Mouse (Mus musculus) erythroid progenitor cell, adult 5-6 weeks (primary cell): Measurements from ENCODE around the gene Slc25a11. TPM values are rescaled to one million over a fixed set of nuclear protein-coding genes. Genes with fewer than 3 reads are reported as not detected.

Source experiments
- ATAC-seq: replicated peaks from 2 replicates; pipeline ENCODE4 v1.8.0; 2016; ENCODE audit warnings: moderate number of reproducible peaks, mild to moderate bottlenecking, moderate TSS enrichment, inconsistent platforms; ENCODE audit not compliant: poor library complexity, low FRiP score, severe bottlenecking
- total RNA-seq, 2 experiments: library from RNA; stranded (forward) in 1 of 2; stranded (reverse) in 1 of 2; fragments of 150-400 nt in 1 of 2; fragments of 186-747, 209-891 nt in 1 of 2; gene quantifications; 2 replicates each; pipeline versions ENCODE4 v1.2.3 to v1.2.4; 2015 to 2017; ENCODE audit warnings: low replicate concordance in 2 of 2

The Slc25a11 gene
- total RNA-seq, 2 experiments from 2014 or later = 21.9 to 26.0 TPM

DNA sequence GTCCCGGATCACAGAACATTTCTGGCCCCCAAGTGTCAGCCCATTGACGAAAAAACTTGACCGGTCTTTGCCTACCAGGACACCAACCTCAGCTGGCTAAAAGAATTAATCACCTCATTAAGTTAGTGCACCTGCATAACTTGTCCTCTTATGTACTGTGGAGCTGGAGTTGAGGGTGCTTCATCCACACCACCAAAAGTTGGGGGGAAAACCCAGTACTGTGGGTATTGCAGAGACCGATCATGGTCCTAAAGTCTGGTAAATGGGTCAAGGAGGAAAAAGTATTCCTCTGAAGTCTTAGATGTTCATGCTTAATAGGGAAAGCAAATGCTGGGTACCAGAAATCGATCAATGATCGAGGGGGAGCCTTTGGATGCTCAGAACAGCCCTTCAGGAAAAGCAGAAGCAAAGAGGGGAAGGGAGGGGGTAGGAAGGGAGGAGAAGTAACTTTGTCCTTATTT is 5.6 kb upstream of the Slc25a11 start:
- no peak for ATAC-seq

DNA sequence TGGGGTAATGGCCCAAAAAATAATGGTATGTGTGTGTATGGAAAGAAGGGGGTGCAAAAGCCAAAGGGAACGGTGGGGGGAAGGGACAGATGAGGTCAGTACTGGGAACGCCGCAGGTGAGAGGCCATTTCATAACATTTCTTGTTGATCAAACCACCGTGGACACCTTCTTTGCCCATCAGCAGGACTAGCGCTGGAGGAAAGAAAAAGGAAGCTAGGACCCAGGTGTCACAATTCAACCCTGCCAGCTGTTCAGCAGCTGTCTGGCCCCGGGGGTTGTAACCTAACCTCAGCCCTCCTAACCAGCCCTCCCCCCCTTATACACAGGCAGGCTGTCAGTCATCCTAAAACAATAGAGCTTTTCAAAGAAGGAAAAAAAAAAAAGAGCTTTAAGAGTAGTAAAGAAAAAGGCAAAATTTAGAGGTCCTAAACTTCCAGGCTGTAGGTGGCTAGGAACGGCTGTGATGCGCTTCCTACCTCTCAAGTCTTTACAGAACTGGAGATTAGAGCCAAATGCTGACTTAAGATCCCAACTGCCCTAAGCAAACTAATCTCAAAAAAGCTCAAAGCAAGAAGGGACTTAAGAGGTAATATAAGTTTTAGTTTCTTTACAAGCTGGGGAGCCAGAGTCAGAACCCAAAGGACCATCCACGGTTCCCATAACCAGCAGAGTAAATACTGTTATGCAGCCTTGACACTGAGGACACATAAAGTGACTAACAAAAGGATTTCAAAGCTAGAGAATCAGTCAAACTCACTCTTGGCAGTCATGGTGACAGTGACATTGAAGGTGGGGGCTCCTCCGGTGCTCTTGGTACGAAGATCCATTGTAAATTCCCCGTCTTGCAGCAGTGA is 5.0 kb upstream of the Slc25a11 start:
- no peak for ATAC-seq

DNA sequence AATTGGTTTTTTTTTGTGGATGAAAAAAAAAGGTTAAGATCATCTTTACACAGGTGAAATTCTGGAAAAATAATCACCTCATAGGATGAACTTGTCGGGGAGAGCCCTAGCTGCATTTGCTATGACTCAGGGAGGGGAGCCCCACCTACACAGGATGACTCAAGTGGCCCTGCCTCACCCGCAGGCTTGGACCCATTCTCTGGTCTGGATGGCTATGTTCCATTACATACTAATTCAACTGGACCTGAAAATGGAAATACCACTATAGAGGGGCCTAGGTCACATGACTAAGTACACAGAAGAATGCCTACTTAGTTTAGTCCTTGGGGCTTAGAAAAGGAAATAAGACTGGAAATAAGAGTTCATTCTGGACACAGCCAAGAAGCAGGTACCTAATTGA is 4.1 kb upstream of the Slc25a11 start:
- ATAC-seq = no peak

DNA sequence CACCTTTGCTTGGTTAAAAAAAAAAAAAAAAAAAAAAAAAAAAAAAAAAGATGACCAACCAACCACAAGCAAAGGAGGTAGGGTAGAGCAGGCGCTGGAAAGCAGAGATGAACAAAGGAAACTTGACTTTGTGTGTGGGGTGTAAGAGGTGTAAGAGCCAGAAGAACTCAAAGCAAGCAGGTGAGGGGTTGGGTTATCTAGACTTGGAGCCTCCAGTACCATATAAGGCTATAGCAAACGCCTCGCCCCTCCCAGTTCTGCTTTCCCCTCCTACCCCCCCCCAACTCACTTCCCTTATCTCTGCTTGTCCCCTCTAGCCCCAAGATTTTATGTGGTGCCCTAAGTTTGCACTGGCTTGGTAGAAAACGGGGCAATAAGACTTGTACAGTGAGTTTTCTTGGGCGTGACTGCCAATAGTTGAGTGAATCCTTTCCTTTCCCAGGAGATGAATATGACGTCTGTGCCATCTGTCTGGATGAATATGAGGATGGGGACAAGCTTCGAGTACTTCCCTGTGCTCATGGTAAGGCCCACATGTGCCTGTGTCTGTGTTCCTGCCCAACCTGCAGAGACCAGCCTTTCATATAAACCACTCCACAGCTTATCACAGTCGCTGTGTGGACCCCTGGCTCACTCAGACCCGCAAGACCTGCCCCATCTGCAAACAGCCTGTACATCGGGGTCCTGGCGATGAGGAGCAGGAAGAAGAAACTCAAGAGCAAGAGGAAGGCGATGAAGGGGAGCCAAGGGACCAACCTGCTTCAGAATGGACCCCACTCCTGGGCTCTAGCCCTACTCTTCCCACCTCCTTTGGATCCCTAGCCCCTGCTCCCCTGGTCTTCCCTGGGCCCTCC is 3.3 kb upstream of the Slc25a11 start:
- no peak for ATAC-seq

DNA sequence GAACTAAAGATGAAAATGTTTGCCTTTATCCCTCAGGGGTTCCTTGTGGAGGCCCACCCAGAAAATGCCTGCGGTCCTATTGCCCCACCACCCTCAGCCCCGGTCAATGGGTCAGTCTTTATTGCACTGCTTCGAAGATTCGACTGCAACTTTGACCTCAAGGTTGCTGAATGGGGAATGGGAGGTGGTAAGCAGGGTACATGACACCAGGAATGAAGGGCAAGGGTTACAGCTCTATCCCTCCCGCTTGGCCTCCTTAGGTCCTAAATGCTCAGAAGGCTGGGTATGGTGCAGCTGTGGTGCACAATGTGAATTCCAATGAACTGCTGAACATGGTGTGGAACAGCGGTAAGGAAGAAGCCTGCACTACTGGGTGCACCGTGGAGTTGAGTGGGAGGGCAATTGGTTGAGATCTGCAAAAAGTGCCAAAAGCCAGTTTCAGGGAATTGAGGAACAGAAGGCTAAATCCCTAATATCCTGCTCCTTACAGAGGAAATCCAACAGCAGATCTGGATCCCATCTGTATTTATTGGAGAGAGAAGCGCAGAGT is 2.0 kb upstream of the Slc25a11 start:
- no peak for ATAC-seq

DNA sequence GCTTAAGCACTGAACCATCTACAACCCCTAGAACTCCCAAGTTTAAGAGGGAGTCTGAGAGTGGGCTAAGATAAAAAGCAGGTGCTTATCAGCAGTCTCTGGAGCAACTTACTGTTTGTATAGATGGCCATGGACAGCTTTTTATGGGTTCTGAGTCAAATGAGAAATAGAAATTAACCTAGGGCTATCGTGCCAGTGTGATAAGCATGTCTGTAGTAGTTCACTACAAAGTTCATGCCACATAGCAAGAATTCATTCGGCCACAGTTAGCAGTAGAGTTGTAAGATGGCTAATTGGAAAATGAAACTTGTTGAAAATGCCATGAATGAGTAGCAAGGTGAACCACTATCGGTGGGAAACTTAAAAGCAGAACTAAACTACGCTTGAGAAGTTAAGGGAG is 1.2 kb upstream of the Slc25a11 start:
- peak; percentile 26 for ATAC-seq

DNA sequence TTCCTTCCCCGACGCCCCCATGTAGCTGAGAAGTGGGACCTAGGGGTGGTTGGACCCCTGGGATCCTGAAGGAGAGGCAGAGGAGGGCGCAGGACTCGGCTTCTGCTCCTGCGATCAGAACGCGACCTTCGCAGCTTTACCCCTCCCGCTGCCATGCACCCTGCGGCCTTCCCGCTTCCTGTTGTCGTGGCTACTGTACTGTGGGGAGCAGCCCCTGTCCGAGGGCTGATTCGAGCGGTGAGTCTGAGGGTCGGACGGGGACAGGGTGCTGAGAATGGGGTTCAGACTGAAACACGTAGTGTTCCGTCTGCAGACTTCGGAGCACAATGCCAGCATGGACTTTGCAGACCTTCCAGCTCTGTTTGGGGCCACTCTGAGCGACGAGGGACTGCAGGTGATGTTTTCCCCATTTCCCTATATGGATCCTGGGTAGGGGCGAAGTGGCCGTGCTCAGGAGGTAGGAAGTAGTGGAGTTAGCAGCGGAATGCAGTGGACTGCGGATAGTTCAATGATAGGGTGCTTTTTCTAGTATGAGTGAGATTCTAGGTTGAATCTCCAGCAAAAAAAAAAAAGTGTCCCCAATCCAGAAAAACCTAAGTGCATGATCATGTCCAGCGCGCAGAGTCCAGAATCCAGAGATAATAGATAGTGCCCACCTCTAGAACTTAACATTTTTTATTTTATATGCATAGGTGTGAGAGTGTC is 589 bp upstream of the Slc25a11 start:
- peak; percentile 32; the same call in 1 of the 2 replicates for ATAC-seq

DNA sequence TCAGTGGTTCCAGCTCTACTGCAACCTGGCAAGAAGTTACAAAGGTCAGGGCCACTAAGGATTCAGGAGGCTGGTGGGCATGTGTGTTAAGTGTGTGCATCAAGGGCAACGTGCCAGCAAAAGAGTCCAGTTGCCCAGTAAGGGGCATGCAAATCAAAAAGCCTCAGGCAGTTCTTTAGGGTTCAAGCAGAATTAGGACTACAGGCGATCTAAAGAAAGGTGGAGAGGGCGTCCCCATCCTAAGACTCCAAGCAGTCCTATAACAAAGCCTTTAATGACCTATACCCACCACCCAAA is 1.1 kb downstream of the Slc25a11 start:
- no peak for ATAC-seq

DNA sequence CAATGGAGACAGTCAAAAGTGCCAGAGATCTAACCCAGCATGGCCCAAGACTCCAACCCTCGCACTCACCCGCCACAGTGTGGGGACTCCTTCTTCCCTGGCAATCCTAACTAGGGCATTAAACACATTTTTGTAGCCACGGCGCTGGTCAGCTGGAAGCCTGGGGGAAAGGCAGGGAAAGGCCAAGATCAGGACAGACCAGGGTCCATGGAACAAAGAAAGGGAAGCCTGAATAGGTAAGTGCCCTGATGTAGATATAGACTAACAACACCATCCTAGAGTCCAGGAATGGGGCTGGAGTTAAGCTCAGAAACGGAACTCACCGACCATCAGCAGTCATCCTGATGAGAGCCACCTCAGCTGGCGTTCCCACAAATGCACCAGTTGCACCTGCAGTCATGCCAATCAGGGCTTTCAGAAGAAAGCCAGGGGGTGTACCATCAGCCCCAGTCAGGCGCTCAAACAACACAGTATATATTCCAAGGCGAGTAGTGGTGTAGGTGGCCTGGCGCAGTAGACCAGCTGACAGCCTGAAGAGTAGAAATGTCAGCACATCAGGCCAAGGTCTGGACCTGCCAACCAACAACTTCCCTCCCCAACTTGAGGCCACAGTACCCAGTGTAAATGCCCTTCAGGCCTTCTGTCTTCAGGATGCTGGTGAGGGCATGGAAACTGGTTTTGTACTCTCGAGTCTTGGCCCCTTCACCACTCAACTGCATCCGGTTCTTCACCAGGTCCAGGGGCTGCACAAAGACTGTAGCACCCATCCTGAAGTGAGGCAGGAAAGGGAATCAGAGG is 1.6 kb downstream of the Slc25a11 start:
- ATAC-seq = no peak

DNA sequence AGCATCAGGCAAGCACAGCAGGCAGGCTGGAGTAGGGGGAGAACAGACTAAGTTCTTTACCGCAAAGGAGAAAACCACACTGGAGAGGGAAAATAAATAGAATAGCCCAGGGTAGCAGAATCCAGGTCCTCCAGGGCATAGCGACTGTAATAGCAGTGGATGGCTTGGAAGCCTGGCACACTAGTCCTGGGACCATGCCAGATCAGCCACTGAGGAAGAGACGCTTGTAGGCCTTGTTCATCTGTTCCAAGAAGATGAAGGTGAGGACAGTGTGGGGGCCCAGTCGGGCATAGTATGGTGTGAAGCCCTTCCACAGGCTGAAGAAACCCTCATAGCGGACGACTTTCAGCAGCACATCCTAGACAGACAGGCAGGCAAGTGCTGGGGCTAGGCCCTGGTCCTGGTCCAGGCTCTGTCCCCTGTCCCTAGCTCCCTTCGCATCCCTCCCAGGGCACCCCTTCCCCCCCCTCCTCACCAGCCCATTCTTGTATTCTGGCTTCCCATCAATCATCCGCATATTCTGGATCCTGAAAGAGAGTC is 2.6 kb downstream of the Slc25a11 start:
- no peak for ATAC-seq

DNA sequence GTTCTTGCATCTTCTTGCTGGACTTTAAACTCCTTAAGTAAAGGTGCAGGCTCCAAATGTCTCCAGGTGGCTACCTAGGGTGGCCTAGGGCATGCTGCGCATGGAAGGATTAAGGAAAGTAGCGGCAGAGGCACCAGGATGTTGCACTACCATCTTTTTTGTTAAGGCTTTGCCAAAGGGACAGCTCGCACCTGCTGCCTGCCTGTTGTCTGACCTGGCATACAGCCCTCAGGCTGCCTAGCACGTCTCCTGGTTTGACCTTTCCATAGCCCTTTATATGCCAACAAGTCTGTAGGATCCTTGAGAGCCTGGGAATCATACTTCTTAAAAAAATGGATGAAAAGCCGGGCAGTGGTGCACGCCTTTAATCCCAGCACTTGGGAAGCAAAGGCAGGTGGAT is 4.2 kb downstream of the Slc25a11 start:
- ATAC-seq = no peak

DNA sequence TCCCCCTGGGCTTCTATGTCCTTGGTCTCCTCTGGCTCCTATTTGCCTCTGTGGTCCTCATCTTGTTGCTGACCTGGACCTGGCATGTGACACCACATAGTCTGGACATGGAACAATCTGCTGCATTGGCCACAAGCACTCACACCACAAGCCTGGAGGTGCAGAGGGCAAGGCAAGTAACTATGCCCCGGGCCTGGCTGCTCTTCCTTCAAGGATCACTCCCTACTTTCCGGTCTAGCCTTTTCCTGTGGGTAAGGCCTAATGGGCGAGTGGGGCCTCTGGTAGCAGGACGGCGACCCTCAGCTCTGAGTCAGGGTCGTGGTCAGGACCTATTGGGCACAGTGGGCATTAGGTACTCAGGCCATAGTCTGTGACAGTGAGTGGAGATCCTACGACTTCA is 6.0 kb downstream of the Slc25a11 start:
- no peak for ATAC-seq

DNA sequence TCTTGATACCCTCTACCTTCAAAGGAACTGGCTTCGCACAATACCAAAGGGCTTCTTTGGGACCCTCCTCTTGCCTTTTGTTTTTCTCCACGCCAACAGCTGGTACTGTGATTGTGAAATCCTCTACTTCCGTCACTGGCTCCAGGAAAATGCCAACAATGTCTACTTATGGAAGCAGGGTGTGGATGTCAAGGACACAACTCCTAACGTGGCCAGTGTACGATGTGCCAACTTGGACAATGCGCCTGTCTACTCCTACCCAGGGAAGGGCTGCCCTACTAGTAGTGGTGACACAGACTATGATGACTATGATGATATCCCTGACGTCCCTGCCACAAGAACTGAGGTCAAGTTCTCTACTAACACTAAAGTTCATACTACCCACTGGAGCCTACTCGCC is 7.3 kb downstream of the Slc25a11 start:
- no peak for ATAC-seq

DNA sequence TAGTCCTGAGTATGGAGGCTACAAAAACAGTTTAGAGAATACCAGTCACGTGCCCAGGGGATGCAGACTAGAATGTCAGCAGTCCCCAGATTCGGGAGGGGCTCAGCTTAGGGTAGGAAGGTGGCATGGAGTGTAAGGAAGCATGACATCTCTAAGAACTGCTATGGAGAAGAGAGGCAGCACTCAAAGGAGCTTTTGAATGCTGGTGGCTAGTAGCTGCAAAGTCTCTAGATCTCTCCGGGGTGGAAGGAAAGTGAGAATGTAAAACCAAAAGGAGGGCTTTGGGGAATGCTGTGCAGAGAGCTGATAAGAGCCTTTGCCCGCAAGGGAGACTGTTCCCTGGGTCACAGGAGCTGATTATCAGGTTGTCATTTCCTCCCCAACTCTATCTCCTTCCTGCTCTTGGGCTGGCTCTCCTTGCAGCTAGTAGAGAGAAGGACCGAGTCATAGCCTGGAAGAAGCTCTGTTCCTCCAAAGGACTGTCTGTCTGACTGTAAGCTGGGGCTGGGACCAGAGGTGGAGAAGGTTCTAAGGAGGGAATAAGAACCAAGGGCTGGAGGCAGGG is 8.5 kb downstream of the Slc25a11 start, which contains the start of gene Gp1ba:
Gene Gp1ba, plus strand, starts transcription at position 409 of the 565 bp plus-strand sequence.
- ATAC-seq = peak; percentile 90

DNA sequence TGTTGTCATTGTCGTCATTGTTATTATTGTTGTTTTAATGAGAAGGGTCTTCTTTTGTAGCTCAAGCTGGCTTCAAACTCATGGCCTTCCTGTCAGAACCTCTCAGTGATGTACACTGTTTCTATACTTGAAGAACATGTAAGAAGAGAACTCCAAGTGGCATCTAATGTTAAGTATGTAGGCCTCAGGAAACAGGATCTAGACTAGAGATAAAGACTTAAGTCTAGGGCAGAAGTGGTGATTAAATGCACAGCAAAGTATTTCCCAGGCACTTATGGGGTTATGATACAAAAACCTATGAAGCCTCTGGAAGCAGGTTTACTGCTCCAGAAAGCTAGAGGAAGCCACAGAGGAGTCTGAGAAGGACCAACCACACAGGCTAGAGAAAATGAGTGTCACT is 9.0 kb downstream of the Slc25a11 start:
- peak; percentile 16; the same call in 1 of the 2 replicates for ATAC-seq

DNA sequence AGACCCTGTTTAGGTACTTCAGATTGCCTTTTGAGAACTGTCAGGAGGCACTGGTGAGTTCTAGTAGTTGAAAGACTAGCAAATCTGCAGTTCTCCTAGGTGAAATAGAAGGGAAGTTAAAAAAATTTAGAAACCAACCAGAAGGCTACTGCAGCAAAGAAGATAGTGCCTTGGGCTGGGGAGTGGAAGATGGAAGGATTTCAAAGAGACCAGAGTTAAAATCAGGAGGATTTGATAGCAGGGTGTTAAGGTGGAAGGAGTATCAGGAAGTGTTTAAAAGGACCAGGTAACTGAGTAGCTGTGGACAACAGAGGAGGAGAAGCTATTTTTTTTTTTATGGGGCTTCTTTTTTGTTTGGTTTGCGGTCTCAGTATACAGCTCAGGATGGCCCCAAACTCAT is 9.5 kb downstream of the Slc25a11 start:
- no peak for ATAC-seq

DNA sequence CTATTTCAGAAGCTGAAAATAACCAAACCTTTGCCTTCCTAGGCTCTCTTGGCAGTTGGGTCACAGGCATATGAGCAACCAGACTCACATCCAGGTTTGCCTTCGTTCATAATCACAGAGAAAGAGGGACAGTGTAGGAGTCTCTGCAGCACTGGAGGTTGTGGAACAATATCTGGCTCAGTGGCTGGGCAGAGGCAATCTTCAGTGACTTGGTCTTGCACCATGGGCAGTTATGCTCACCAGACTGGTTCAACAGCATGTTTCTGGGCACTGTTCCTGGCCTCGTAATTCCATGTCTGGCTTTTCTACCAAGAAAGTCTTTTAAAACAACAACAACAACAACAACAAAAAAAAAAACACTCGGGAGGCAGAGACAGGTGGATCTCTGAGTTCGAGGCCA is 11.7 kb downstream of the Slc25a11 start:
- no peak for ATAC-seq

DNA sequence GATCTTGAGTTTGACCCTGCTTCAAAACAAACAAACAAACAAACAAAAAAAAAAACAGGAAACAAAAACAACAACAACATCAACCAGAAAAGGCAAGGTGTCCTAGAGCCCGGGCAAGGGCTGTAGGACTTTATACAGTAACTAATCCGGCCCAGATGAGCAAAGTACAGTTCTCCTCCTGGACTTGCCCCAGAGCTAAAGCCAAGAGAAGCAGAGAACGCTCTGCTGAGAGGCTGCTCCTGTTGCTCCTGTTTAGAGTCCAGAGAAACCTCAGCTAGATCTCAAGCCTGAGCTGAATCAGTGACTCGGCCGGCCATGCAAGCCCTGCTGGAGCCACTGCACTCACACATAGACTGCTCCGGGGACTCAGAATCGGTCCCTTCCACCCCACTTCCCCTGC is 17.1 kb downstream of the Slc25a11 start:
- no peak for ATAC-seq

DNA sequence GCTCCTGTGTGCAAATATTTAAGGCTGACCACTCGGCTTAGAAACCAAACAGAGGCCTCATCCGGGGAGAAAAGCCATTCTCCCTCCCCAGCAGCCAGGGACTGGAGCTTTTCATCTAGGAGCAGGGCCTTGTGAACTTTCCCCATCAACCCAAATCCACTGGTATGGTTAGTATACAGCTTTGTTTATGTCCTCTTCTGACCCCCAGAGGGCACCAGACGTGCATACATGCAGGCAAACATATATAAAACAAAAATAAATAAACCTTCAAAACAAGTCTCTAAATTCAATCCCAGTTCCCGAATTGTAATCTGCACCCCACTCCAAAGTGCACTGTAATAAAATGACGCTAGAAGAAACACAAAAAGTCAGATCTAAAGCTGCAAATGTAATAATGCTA is 17.7 kb downstream of the Slc25a11 start:
- ATAC-seq = 0 out of 2 replicates have a peak, but pooled peaks have one; percentile 60
